Mouse (Mus musculus) Patski (cell line): Measurements from ENCODE around the gene Rtp3. TPM values are rescaled to one million over a fixed set of nuclear protein-coding genes. Genes with fewer than 3 reads are reported as not detected.

Source experiments
- ATAC-seq: fragments of 100-300 bp; one replicate; pipeline ENCODE4 v1.8.0; 2021
- CTCF ChIA-PET: fragments of 350-600 bp; sonication (Branson Sonifier 250); formaldehyde crosslinking; loops from one replicate; lab custom pipeline; 2022; ENCODE audit warnings: inconsistent platforms; lab: Charles Lee
- POLR2A ChIA-PET: fragments of 350-600 bp; sonication (Branson Sonifier 250); formaldehyde crosslinking; loops from one replicate; lab custom pipeline; 2022; ENCODE audit warnings: antibody characterized with exemption, inconsistent platforms; lab: Charles Lee
- DNase-seq: peaks from one replicate; pipeline ENCODE4 v3.0.0-alpha.2; 2011; ENCODE audit warnings: low read depth, low spot score
- H3K27me3 ChIP-seq: fragments of 371-371 bp; one replicate; pipeline ENCODE4 v1.5.1; 2021
- CTCF ChIP-seq: fragments of 100-300 bp; IDR thresholded peaks from one replicate; pipeline ENCODE4 v1.5.1; 2021
- in situ Hi-C: fragments of 300-500 bp; cut with MboI; formaldehyde crosslinking; loops from 3 replicates; pipeline ENCODE4 v1.11.1; 2018; ENCODE audit warnings: low pct_unique_long_range_greater_than_20kb, mixed read lengths
- polyA plus RNA-seq: library from polyadenylated mRNA; unstranded; gene quantifications from one replicate; pipeline ENCODE4 v1.2.3, GENCODE M21; 2021

The Rtp3 gene
- polyA plus RNA-seq, 1 experiment from 2014 or later = 0.04 TPM

DNA sequence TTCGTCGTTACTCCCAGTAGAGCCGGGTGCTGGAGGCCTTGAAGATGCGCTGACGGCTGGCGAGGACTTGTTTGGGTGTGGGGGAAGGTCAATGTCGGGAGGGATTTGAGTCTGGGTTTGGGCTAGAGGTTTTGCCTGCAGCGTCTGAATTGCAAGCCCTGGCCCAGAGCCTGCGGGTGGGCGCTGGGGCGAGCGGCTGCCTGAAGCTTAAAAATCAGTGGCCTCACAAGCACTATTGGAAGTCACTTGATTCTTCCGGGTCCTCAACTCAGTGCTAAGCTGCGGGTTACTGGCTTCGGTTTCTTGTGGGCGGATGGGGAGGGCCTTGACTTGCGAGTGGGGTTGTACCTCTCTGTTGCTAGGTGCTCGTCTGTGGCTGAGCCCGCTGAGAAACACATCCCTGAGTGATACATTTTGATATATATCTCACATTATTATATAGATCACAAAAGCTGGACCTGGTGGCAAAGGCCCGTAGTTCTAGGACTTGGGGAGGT is 43.8 kb downstream of the Rtp3 start:
- no peaks in the 10 kb centered on the region for H3K27me3 ChIP-seq
- ChIA-PET CTCF (no interaction called here), POLR2A (no interaction called here)
- TF ChIP-seq CTCF = no peak
- in situ Hi-C loops = no loop called here
- ATAC-seq (no peak), DNase-seq (no peak)

DNA sequence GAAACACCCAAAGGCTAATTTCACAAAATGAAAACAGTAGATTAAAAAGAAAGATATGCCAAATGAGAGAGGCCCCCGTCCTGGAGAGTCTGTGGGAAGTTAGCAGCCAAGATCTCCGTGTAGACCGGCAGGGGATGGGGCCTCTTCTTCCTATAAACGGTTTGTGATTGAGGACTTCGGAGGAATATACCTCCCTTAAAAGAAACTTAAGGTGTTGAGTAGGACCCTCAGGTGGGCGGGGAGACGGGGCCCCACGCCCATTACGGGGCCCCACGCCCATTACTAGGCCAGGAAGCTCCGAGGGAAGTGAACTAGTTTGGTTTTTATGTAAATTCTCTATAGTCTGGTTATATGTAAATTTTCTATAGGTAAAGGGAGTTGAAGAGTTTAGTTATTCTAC is 44.5 kb downstream of the Rtp3 start, which contains the start of gene Tdgf1:
Tdgf1 (minus strand) TSS at position 233 of the 400 bp plus-strand sequence.
- DNase-seq (no peak), ATAC-seq (no peak)
- ChIA-PET CTCF (interaction anchor here (2.1 kb wide), 1 partner anchor 13 kb away, joined by 6 read pairs; no protein-coding TSS in a partner anchor), POLR2A (no interaction called here)
- in situ Hi-C loops = no loop called here
- TF ChIP-seq CTCF = no peak
- H3K27me3 ChIP-seq = no peaks in the 10 kb centered on the region

- no peaks in the 10 kb centered on the region for H3K27me3 ChIP-seq
- CTCF ChIA-PET = interaction anchor here (0.8 to 3.1 kb wide), 4 partner anchors 8 to 127 kb away, joined by 3 to 16 read pairs (median 5); no protein-coding TSS in a partner anchor
- DNase-seq (no peak), ATAC-seq (no peak)
- POLR2A ChIA-PET = no interaction called here
- in situ Hi-C loops = no loop called here
- TF ChIP-seq CTCF = no peak
These were observed 45.0 kb downstream of the Rtp3 start for GRCm38 (mm10) chr9:110945343-110945742.

DNA sequence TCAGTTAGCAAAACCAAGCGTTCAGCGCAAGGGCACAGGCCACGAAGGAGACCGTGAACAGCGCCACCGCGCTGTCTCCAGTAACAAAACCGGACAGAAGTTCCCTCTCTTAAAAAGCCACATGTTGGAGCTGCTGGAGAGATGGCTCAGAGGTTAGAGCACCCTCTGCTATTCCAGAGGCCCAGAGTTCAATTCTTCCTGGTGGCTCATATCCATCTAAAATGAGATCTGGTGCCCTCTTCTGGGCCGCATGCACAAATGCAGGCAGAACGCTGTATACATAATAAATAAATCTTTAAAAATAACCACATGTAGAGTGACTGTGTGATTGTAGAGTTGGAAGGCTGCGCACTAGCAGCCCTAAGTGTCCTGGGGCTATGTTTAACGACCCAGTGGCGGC is 46.1 kb downstream of the Rtp3 start:
- in situ Hi-C loops = no loop called here
- no peak for ATAC-seq
- ChIA-PET CTCF (interaction anchor here (0.8 to 3.1 kb wide), 4 partner anchors 9 to 128 kb away, joined by 3 to 16 read pairs (median 5); no protein-coding TSS in a partner anchor), POLR2A (no interaction called here)
- no peak for DNase-seq
- peak; percentile 74 for TF ChIP-seq CTCF
- no peaks in the 10 kb centered on the region for H3K27me3 ChIP-seq

DNA sequence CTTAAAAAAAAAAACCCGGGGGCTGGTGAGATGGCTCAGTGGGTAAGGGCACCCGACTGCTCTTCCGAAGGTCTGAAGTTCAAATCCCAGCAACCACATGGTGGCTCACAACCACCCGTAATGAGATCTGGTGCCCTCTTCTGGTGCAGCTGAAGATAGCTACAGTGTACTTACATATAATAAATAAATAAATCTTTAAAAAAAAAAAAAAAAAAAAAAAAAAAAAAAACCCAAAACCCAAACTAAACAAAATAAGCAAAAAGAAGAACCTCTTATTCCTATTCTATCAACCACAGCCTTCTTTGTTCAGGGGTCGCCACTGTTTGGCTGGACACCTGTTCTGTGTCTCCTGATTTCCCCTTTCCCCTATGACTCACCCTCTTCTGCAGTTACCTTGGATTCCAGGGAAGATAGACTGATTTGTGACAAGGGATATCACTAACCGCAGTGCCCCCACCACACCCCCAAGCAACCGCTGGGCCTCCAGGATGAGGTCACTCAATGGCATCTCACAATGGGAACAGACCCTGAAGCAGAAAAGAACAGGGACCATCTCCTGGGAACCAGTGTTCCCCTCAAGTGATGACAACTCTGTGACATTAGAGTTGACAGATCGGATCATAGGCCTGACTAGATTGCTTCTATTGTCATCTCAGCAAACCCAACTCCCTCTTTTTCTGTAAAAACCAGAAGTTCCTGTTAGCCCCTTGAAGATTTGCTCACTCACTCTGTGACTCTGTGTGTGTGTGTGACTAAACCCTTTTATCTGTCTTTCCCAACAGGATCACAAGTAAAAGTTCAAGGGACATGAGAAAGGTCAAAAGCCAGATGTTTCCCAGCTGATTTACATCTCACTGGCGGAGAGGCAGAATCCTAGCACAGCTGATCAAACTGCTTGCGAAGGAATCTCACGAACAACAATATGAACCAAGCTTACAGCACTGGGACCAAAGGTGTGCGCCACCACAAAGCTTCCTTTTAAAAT is 52.6 kb downstream of the Rtp3 start:
- CTCF ChIA-PET = interaction anchor here (2.9 kb wide), 1 partner anchor 15 kb away, joined by 15 read pairs; no protein-coding TSS in a partner anchor
- POLR2A ChIA-PET = no interaction called here
- TF ChIP-seq CTCF = no peak
- ATAC-seq (no peak), DNase-seq (no peak)
- in situ Hi-C loops = no loop called here
- H3K27me3 ChIP-seq = no peaks in the 10 kb centered on the region

- DNase-seq (no peak), ATAC-seq (no peak)
- TF ChIP-seq CTCF = no peak
- ChIA-PET CTCF (interaction anchor here (1.3 to 1.7 kb wide), 2 partner anchors 13 to 46 kb away, joined by 3 to 6 read pairs; no protein-coding TSS in a partner anchor), POLR2A (no interaction called here)
- in situ Hi-C loops = no loop called here
- H3K27me3 ChIP-seq = no peaks in the 10 kb centered on the region
These were observed 54.4 kb downstream of the Rtp3 start for GRCm38 (mm10) chr9:110935941-110936340.

Other genes with a start within 250 kb of the Rtp3 start
- gene Myl3, start 248.7 kb downstream of the Rtp3 start, polyA plus RNA-seq = 0.19 TPM
- 9.9 TPM for gene Pth1r, start 243.4 kb downstream of the Rtp3 start, polyA plus RNA-seq
- gene Prss42, start 192.4 kb downstream of the Rtp3 start, polyA plus RNA-seq = not detected
- gene Prss44, start 176.6 kb downstream of the Rtp3 start, polyA plus RNA-seq = not detected
- gene Prss43, start 163.9 kb downstream of the Rtp3 start, polyA plus RNA-seq = not detected
- gene Prss45, start 156.0 kb downstream of the Rtp3 start, polyA plus RNA-seq = not detected
- 2.4 TPM for gene Prss46, start 146.1 kb downstream of the Rtp3 start, polyA plus RNA-seq
- gene Prss50, start 132.6 kb downstream of the Rtp3 start, polyA plus RNA-seq = 0.13 TPM
- 69.4 TPM for gene Als2cl, start 110.7 kb downstream of the Rtp3 start, polyA plus RNA-seq
- gene Tmie, start 110.5 kb downstream of the Rtp3 start, polyA plus RNA-seq = 5.1 TPM
- gene Fam240a, start 73.7 kb downstream of the Rtp3 start, polyA plus RNA-seq = not detected
- gene Tdgf1, start 44.4 kb downstream of the Rtp3 start, polyA plus RNA-seq = not detected
- not detected for gene Lrrc2, start 39.0 kb downstream of the Rtp3 start, polyA plus RNA-seq
- gene Ltf, start 28.7 kb upstream of the Rtp3 start, polyA plus RNA-seq = 0.63 TPM
- 0.45 TPM for gene Ccrl2, start 66.9 kb upstream of the Rtp3 start, polyA plus RNA-seq
- gene Lrrfip2, start 127.0 kb upstream of the Rtp3 start, polyA plus RNA-seq = 85.9 TPM